ENCODE assay signal across 11 mouse cellular contexts in genomic region chr15:78542098-78542766, GRCm38 (mm10). TPM values are rescaled to one million over a fixed set of nuclear protein-coding genes. Genes with fewer than 3 reads are reported as not detected.
DNase-seq lines count a peak whose midpoint lies in the region; ATAC-seq lines count a peak whose summit lies in the region.
"Had no signal": no experiment of that assay in that cellular context is flagged by ENCODE, and none has a peak within 500 bp of the region (broad histone marks: within the 10 kb centered on the region; RNA-seq: fewer than 3 reads in every experiment).

No protein-coding gene starts in this region.

- H3K27me3 ChIP-seq in midbrain, embryonic 11.5 days (ENCODE audit: control insufficient read depth, insufficient read depth, low read length) = no peaks in the 10 kb centered on the region; the same call in 1 of the 2 replicates
- H3K27me3 ChIP-seq in midbrain, embryonic 15.5 days (replicated peaks) = peaks cover 5% of the 10 kb centered on the region

- 0 out of 2 replicates have a peak, but pooled peaks cover 2% of the 10 kb centered on the region for H3K4me1 ChIP-seq in midbrain, embryonic 11.5 days (ENCODE audit: control insufficient read depth, insufficient read depth, low read length)
- peaks cover 10% of the 10 kb centered on the region for H3K4me1 ChIP-seq in midbrain, embryonic 15.5 days

- 82% methylated on average over 3 of the region's 3 CpGs for WGBS in midbrain, embryonic 11.5 days
- WGBS in midbrain, embryonic 15.5 days = 71% methylated on average over 3 of the region's 3 CpGs

- no peak for DNase-seq in cerebellum, postnatal 4 days (ENCODE audit: low spot score in 2 of 2)
- DNase-seq in kidney, adult 11 months = peak; percentile 37
- no peak for DNase-seq in kidney, postnatal 14 days
- DNase-seq in midbrain, embryonic 11.5 days (ENCODE audit: low spot score, missing footprints) = peak; percentile 62
- no peak for DNase-seq in thymus, postnatal 25 days
- DNase-seq in frontal cortex, postnatal 36 days (ENCODE audit: low spot score in 2 of 2) = no peak
- DNase-seq: liver, embryonic 13.5 days had no signal

- H3K9me3 ChIP-seq in midbrain, embryonic 11.5 days (ENCODE audit: control insufficient read depth, low read length) = no peaks in the 10 kb centered on the region
- no peaks in the 10 kb centered on the region for H3K9me3 ChIP-seq in midbrain, embryonic 15.5 days
- H3K9me3 ChIP-seq: liver, embryonic 13.5 days had no signal

- H3K4me2 ChIP-seq in midbrain, embryonic 11.5 days = no peak overlapping the region
- H3K4me2 ChIP-seq in midbrain, embryonic 15.5 days = no peak overlapping the region
- H3K4me2 ChIP-seq: liver, embryonic 13.5 days had no signal

- no peak overlapping the region for H3K9ac ChIP-seq in midbrain, embryonic 11.5 days (ENCODE audit: low read length)
- no peak overlapping the region for H3K9ac ChIP-seq in midbrain, embryonic 15.5 days
- H3K9ac ChIP-seq: liver, embryonic 13.5 days had no signal

- H3K27ac ChIP-seq in midbrain, embryonic 11.5 days (ENCODE audit: low read depth, low read length) = no peak overlapping the region
- no peak overlapping the region for H3K27ac ChIP-seq in midbrain, embryonic 15.5 days
- H3K27ac ChIP-seq: kidney, postnatal 0 days; liver, embryonic 13.5 days had no signal

- H3K4me3 ChIP-seq in midbrain, embryonic 11.5 days (ENCODE audit: low read depth, low read length) = no peak overlapping the region
- no peak overlapping the region for H3K4me3 ChIP-seq in midbrain, embryonic 15.5 days
- H3K4me3 ChIP-seq: liver, embryonic 13.5 days had no signal

- H3K36me3 ChIP-seq in midbrain, embryonic 11.5 days (ENCODE audit: control insufficient read depth, insufficient read depth, low read length) = no peaks in the 10 kb centered on the region
- H3K36me3 ChIP-seq in midbrain, embryonic 15.5 days (replicated peaks) = no peaks in the 10 kb centered on the region
- H3K36me3 ChIP-seq: liver, embryonic 13.5 days had no signal

- peak; percentile 57 for ATAC-seq in cerebellum, adult (ENCODE audit: insufficient number of reproducible peaks, low FRiP score, low TSS enrichment)
- ATAC-seq in midbrain, embryonic 11.5 days (ENCODE audit: low FRiP score) = no peak
- no peak for ATAC-seq in midbrain, embryonic 15.5 days (replicated peaks)

RNA-seq across cellular contexts. Expression of gene Sstr3, which starts 2.3 kb away (rescaled TPM):
- polyA plus RNA-seq in midbrain, embryonic 11.5 days (2014; fragmentation: Nextera tagmentation; extraction: Ambion mirVana) = not detected in 2 replicates
- polyA plus RNA-seq in midbrain, embryonic 15.5 days (2015; fragmentation: Nextera tagmentation; extraction: Ambion mirVana) = 0.31 and 0.56 TPM in 2 replicates
- polyA plus RNA-seq: embryonic facial prominence, embryonic 11.5 days; liver, embryonic 13.5 days had no signal

RNA-seq across cellular contexts. Expression of gene C1qtnf6, which starts 11.0 kb away (rescaled TPM):
- polyA plus RNA-seq in midbrain, embryonic 11.5 days (2014; fragmentation: Nextera tagmentation; extraction: Ambion mirVana) = 10.5 and 12.1 TPM in 2 replicates
- polyA plus RNA-seq in midbrain, embryonic 15.5 days (2015; fragmentation: Nextera tagmentation; extraction: Ambion mirVana) = 6.6 and 7.5 TPM in 2 replicates

RNA-seq across cellular contexts. Expression of gene Rac2, which starts 30.4 kb away (rescaled TPM):
- polyA plus RNA-seq in midbrain, embryonic 11.5 days (2014; fragmentation: Nextera tagmentation; extraction: Ambion mirVana) = 4.3 and 8.5 TPM in 2 replicates
- polyA plus RNA-seq in midbrain, embryonic 15.5 days (2015; fragmentation: Nextera tagmentation; extraction: Ambion mirVana) = 7.4 and 8.4 TPM in 2 replicates

RNA-seq across cellular contexts. Expression of gene Il2rb, which starts 47.2 kb away (rescaled TPM):
- not detected in 2 replicates for polyA plus RNA-seq in midbrain, embryonic 11.5 days (2014; fragmentation: Nextera tagmentation; extraction: Ambion mirVana)
- 0.05 TPM in 1 of 2 replicates, not detected in the other for polyA plus RNA-seq in midbrain, embryonic 15.5 days (2015; fragmentation: Nextera tagmentation; extraction: Ambion mirVana)

RNA-seq across cellular contexts. Expression of gene Cyth4, which starts 54.6 kb away (rescaled TPM):
- polyA plus RNA-seq in midbrain, embryonic 11.5 days (2014; fragmentation: Nextera tagmentation; extraction: Ambion mirVana) = 2.0 and 2.7 TPM in 2 replicates
- polyA plus RNA-seq in midbrain, embryonic 15.5 days (2015; fragmentation: Nextera tagmentation; extraction: Ambion mirVana) = 5.6 and 6.4 TPM in 2 replicates

Comparison
In these comparisons a context has a peak if more than half of its experiments do, and no peak if none do; other contexts are left out.
1. DNase-seq: peak in kidney, adult 11 months (single experiment) and midbrain, embryonic 11.5 days (single experiment); none in cerebellum, postnatal 4 days (0 of 2), kidney, postnatal 14 days (single experiment), thymus, postnatal 25 days (single experiment) and frontal cortex, postnatal 36 days (0 of 2).